Mouse (Mus musculus) ovary, adult 10 weeks (tissue): ENCODE results near the gene Comtd1. TPM values are rescaled to one million over a fixed set of nuclear protein-coding genes. Genes with fewer than 3 reads are reported as not detected.

Source experiments
- polyA plus RNA-seq: library from polyadenylated mRNA; stranded (reverse); fragments of 350-450 nt; fragmentation: Illumina TruSeq; extraction: RNeasy Lipid Tissue Mini Kit (QIAGEN cat#74804); gene quantifications from one replicate; pipeline ENCODE4 v1.2.3, GENCODE M21; 2014

Comtd1 gene
- not detected for polyA plus RNA-seq

GRCm38 (mm10) chr14:21848166-21849154 is at the start of gene Comtd1:
TSS of gene Comtd1 (minus strand) at chr14:21848977.

GRCm38 (mm10) chr14:21824938-21825337 is 23.8 kb downstream of the Comtd1 start, which contains the start of gene Vdac2:
TSS of gene Vdac2 (plus strand) at chr14:21825238.

Other genes with a start within 250 kb of the Comtd1 start
- gene Dupd1, start 134.4 kb downstream of the Comtd1 start, polyA plus RNA-seq, result not detected
- gene Samd8, start 98.4 kb downstream of the Comtd1 start, polyA plus RNA-seq, result 47.1 TPM
- not detected for gene Dusp13, start 97.8 kb downstream of the Comtd1 start, polyA plus RNA-seq
- 299 TPM for gene Vdac2, start 23.7 kb downstream of the Comtd1 start, polyA plus RNA-seq
- 52.4 TPM for gene Zfp503, start 140.6 kb upstream of the Comtd1 start, polyA plus RNA-seq
- gene Lrmda, start 170.7 kb upstream of the Comtd1 start, polyA plus RNA-seq, result 2.6 TPM